Mouse (Mus musculus): ENCODE measurements around the gene Cln6. TPM values are rescaled to one million over a fixed set of nuclear protein-coding genes. Genes with fewer than 3 reads are reported as not detected.
"Not testable (repeated sequence)": the region's sequence is repeated elsewhere in the genome, so short reads cannot be mapped to it uniquely, and the experiment has no call there.

Cln6 gene
- polyA plus RNA-seq, 1 experiment from 2014 or later, result 10.6 TPM

GRCm38 (mm10) chr9:62851571-62851970 lies 13.0 kb downstream of the Cln6 start:
- 91% methylated on average over 2 of the region's 2 CpGs for WGBS (ENCODE audit: insufficient replicate concordance)
- H3K4me3 ChIP-seq (ENCODE audit: low read depth, low read length), result no peak overlapping the region

GRCm38 (mm10) chr9:62854483-62854882 lies 15.9 kb downstream of the Cln6 start:
- ATAC-seq (no peak), DNase-seq (no peak)
- H3K27me3 ChIP-seq (ENCODE audit: insufficient read depth, low read length), result no peaks in the 10 kb centered on the region
- H3K9ac ChIP-seq (replicated peaks), result no peak overlapping the region
- peaks cover 11% of the 10 kb centered on the region for H3K36me3 ChIP-seq (replicated peaks; ENCODE audit: insufficient read depth, low read length)
- H3K4me1 ChIP-seq (ENCODE audit: insufficient read depth), result peaks cover 11% of the 10 kb centered on the region
- H3K27ac ChIP-seq (ENCODE audit: low read depth), result no peak overlapping the region
- TF ChIP-seq CTCF (IDR thresholded peaks at IDR 0.05; ENCODE audit: low read depth) (no peak), EP300 (IDR thresholded peaks at IDR 0.05; ENCODE audit: low read depth) (no peak)
- 50% methylated on average over 4 of the region's 4 CpGs for WGBS (ENCODE audit: insufficient replicate concordance)
- no peak overlapping the region for H3K4me2 ChIP-seq (ENCODE audit: low read depth, low read length)
- no peak overlapping the region for H3K4me3 ChIP-seq (ENCODE audit: low read depth, low read length)
- no peaks in the 10 kb centered on the region for H3K9me3 ChIP-seq (ENCODE audit: low read length)

More at GRCm38 (mm10) chr9:62851571-62851970, 13.0 kb downstream of the Cln6 start:
- TF ChIP-seq EP300 (IDR thresholded peaks at IDR 0.05; ENCODE audit: low read depth), result no peak
- TF ChIP-seq CTCF (IDR thresholded peaks at IDR 0.05; ENCODE audit: low read depth), result no peak
- Histone ChIP-seq H3K9me3 (ENCODE audit: low read length) (no peaks in the 10 kb centered on the region), H3K27me3 (ENCODE audit: insufficient read depth, low read length) (no peaks in the 10 kb centered on the region), H3K9ac (replicated peaks) (no peak overlapping the region), H3K27ac (ENCODE audit: low read depth) (no peak overlapping the region), H3K36me3 (replicated peaks; ENCODE audit: insufficient read depth, low read length) (peaks cover 25% of the 10 kb centered on the region), H3K4me2 (ENCODE audit: low read depth, low read length) (no peak overlapping the region), H3K4me1 (ENCODE audit: insufficient read depth) (peaks cover 4% of the 10 kb centered on the region; the same call in 1 of the 2 replicates)
- no peak for ATAC-seq
- DNase-seq, result no peak

- H3K27ac ChIP-seq (ENCODE audit: low read depth), result peak overlapping the region; percentile 60; the same call in 1 of the 2 replicates
- TF ChIP-seq CTCF (IDR thresholded peaks at IDR 0.05; ENCODE audit: low read depth) (no peak), EP300 (IDR thresholded peaks at IDR 0.05; ENCODE audit: low read depth) (no peak)
- no peaks in the 10 kb centered on the region for H3K36me3 ChIP-seq (replicated peaks; ENCODE audit: insufficient read depth, low read length)
- no peaks in the 10 kb centered on the region for H3K9me3 ChIP-seq (ENCODE audit: low read length)
- no peak overlapping the region for H3K9ac ChIP-seq (replicated peaks)
- H3K27me3 ChIP-seq (ENCODE audit: insufficient read depth, low read length), result no peaks in the 10 kb centered on the region
- peaks cover 11% of the 10 kb centered on the region for H3K4me1 ChIP-seq (ENCODE audit: insufficient read depth)
- 50% methylated on average over 9 of the region's 9 CpGs for WGBS (ENCODE audit: insufficient replicate concordance)
- ATAC-seq (no peak), DNase-seq (no peak)
- H3K4me2 ChIP-seq (ENCODE audit: low read depth, low read length), result peak overlapping the region; percentile 57; the same call in 1 of the 2 replicates
- H3K4me3 ChIP-seq (ENCODE audit: low read depth, low read length), result no peak overlapping the region
Measured at GRCm38 (mm10) chr9:62857216-62857615, 18.6 kb downstream of the Cln6 start.

GRCm38 (mm10) chr9:62857719-62858261 lies 19.2 kb downstream of the Cln6 start, which contains the start of gene Calml4:
TSS of gene Calml4 (plus strand) at chr9:62858080.
- peak; percentile 72 for ATAC-seq
- peak within 1 kb of the TSS; percentile 60; the same call in 1 of the 2 replicates for H3K27ac ChIP-seq (ENCODE audit: low read depth)

GRCm38 (mm10) chr9:62858266-62859019 lies 19.9 kb downstream of the Cln6 start:
- Histone ChIP-seq H3K4me1 (ENCODE audit: insufficient read depth) (peaks cover 11% of the 10 kb centered on the region), H3K27me3 (ENCODE audit: insufficient read depth, low read length) (no peaks in the 10 kb centered on the region), H3K9me3 (ENCODE audit: low read length) (no peaks in the 10 kb centered on the region), H3K4me2 (ENCODE audit: low read depth, low read length) (peak overlapping the region; percentile 57), H3K4me3 (ENCODE audit: low read depth, low read length) (0 out of 2 replicates have a peak overlapping the region, but pooled peaks have one; percentile 6), H3K27ac (ENCODE audit: low read depth) (peak overlapping the region; percentile 39; the same call in 1 of the 2 replicates), H3K36me3 (replicated peaks; ENCODE audit: insufficient read depth, low read length) (no peaks in the 10 kb centered on the region), H3K9ac (replicated peaks) (0 out of 2 replicates have a peak overlapping the region, but pooled peaks have one; percentile 26)
- no peak for ATAC-seq
- TF ChIP-seq EP300 (IDR thresholded peaks at IDR 0.05; ENCODE audit: low read depth), result no peak
- WGBS (ENCODE audit: insufficient replicate concordance), result 54% methylated on average over 8 of the region's 8 CpGs
- DNase-seq, result no peak

More at GRCm38 (mm10) chr9:62857719-62858261, 19.2 kb downstream of the Cln6 start, which contains the start of gene Calml4:
- Histone ChIP-seq H3K4me3 (ENCODE audit: low read depth, low read length) (0 out of 2 replicates have a peak within 1 kb of the TSS, but pooled peaks have one; percentile 6), H3K9ac (replicated peaks) (0 out of 2 replicates have a peak within 1 kb of the TSS, but pooled peaks have one; percentile 30), H3K4me1 (ENCODE audit: insufficient read depth) (peaks cover 11% of the 10 kb centered on the region), H3K27me3 (ENCODE audit: insufficient read depth, low read length) (no peaks in the 10 kb centered on the region), H3K36me3 (replicated peaks; ENCODE audit: insufficient read depth, low read length) (no peaks in the 10 kb centered on the region), H3K4me2 (ENCODE audit: low read depth, low read length) (peak within 1 kb of the TSS; percentile 57), H3K9me3 (ENCODE audit: low read length) (no peaks in the 10 kb centered on the region)
- peak; percentile 59 for DNase-seq
- no peak for TF ChIP-seq CTCF (IDR thresholded peaks at IDR 0.05; ENCODE audit: low read depth)
- no peak for TF ChIP-seq EP300 (IDR thresholded peaks at IDR 0.05; ENCODE audit: low read depth)
- 38% methylated on average over 12 of the region's 20 CpGs for WGBS (ENCODE audit: insufficient replicate concordance)

- not testable (repeated sequence) for H3K36me3 ChIP-seq (replicated peaks; ENCODE audit: insufficient read depth, low read length); H3K4me2 ChIP-seq (ENCODE audit: low read depth, low read length); H3K27me3 ChIP-seq (ENCODE audit: insufficient read depth, low read length); DNase-seq; H3K4me3 ChIP-seq (ENCODE audit: low read depth, low read length); H3K9ac ChIP-seq (replicated peaks); H3K9me3 ChIP-seq (ENCODE audit: low read length); ATAC-seq; H3K27ac ChIP-seq (ENCODE audit: low read depth)
- WGBS (ENCODE audit: insufficient replicate concordance), result 55% methylated on average over 6 of the region's 7 CpGs
- H3K4me1 ChIP-seq (ENCODE audit: insufficient read depth), result peaks cover 11% of the 10 kb centered on the region
Measured at GRCm38 (mm10) chr9:62860102-62860501, 21.5 kb downstream of the Cln6 start.

Measured in liver, postnatal 0 days (tissue).